Mouse (Mus musculus) heart, postnatal 0 days (tissue): Measurements from ENCODE around the gene Il18. TPM values are rescaled to one million over a fixed set of nuclear protein-coding genes. Genes with fewer than 3 reads are reported as not detected.

ENCODE experiments used
- ATAC-seq: fragments of 200-750 bp; cut with Nextera tagmentation; 2 replicates; pipeline ENCODE4 v1.8.0; 2017; ENCODE audit warnings: low read depth, moderate number of reproducible peaks, moderate library complexity; ENCODE audit not compliant: insufficient read depth
- DNase-seq: peaks from one replicate; pipeline ENCODE4 v3.0.0-alpha.2; 2016; ENCODE audit warnings: low spot score
- H3K27ac ChIP-seq: fragments of 300-500 bp; sonication (generic); 2 replicates; pipeline ENCODE4 v1.5.1; 2014; ENCODE audit warnings: low read depth, mild to moderate bottlenecking
- H3K27me3 ChIP-seq: fragments of 300-500 bp; sonication (generic); 2 replicates; pipeline ENCODE4 v1.6.1; 2014; ENCODE audit warnings: low read length, mixed read lengths; ENCODE audit not compliant: control insufficient read depth, insufficient read depth
- H3K36me3 ChIP-seq: fragments of 300-500 bp; sonication (generic); replicated peaks from 2 replicates; pipeline ENCODE4 v1.6.1; 2014; ENCODE audit warnings: low read length, mixed read lengths; ENCODE audit not compliant: control insufficient read depth, insufficient read depth
- H3K4me1 ChIP-seq: fragments of 300-500 bp; sonication (generic); 2 replicates; pipeline ENCODE4 v1.6.1; 2014; ENCODE audit warnings: antibody characterized with exemption; ENCODE audit not compliant: control insufficient read depth, insufficient read depth
- H3K4me2 ChIP-seq: fragments of 300-500 bp; sonication (generic); 2 replicates; pipeline ENCODE4 v1.6.1; 2014; ENCODE audit warnings: low read depth, mild to moderate bottlenecking, low read length, moderate library complexity
- H3K4me3 ChIP-seq: fragments of 300-500 bp; sonication (generic); 2 replicates; pipeline ENCODE4 v1.5.1; 2014; ENCODE audit warnings: low read depth, low read length
- H3K9ac ChIP-seq: fragments of 300-500 bp; sonication (generic); replicated peaks from 2 replicates; pipeline ENCODE4 v1.6.1; 2014; ENCODE audit warnings: low read depth, low read length, mixed read lengths
- H3K9me3 ChIP-seq: fragments of 300-500 bp; sonication (generic); replicated peaks from 2 replicates; pipeline ENCODE4 v1.6.1; 2016; ENCODE audit warnings: low read length; ENCODE audit not compliant: control insufficient read depth
- CTCF ChIP-seq: IDR thresholded peaks from 2 replicates; pipeline ENCODE4 v1.5.1; 2016; ENCODE audit warnings: antibody characterized with exemption, control low read depth, low read depth
- EP300 ChIP-seq: IDR thresholded peaks from 2 replicates; pipeline ENCODE4 v1.6.1; 2016; ENCODE audit warnings: antibody characterized with exemption, low read depth
- WGBS: fragments of 180-500 bp; shearing (Covaris S2); extraction: QIAGEN DNeasy Blood & Tissue Kit; methylation state at CpG from one replicate; pipeline ENCODE4 v1.1.7; 2014; 5-methylcytosine and 5-hydroxymethylcytosine counted together
- polyA plus RNA-seq: library from polyadenylated mRNA; unstranded; fragments of >200 nt; fragmentation: Nextera tagmentation; extraction: Ambion mirVana; gene quantifications from 2 replicates; pipeline ENCODE4 v1.2.1, GENCODE M21; 2015
- total RNA-seq: library from RNA; depleted of rRNA; stranded (reverse); fragments of >200 nt; gene quantifications from 2 replicates; pipeline ENCODE4 v1.2.3, GENCODE M21; 2014; ENCODE audit warnings: low replicate concordance

The Il18 gene
- total and polyA plus RNA-seq, 2 experiments from 2014 or later, result 2.4 to 2.9 TPM

DNA sequence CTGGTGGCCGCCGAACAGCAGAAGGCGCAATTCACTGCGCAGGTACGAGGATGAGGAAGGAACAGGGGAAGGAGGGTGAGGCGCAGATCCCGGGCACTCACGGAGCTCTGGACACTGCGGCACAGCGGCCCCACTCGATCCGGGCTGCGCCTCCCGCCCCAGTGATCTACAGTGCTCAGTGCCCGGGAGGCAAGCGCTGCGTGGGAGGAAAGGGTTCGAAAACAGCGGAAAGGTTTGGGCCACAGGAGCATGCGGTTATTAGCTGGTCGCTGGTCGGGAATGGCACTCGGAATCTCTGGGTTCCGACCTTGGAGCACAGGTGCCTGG lies 49.3 kb downstream of the Il18 start:
- peak overlapping the region; percentile 73 for H3K4me3 ChIP-seq
- H3K27ac ChIP-seq, result peak overlapping the region; percentile 86
- DNase-seq (peak; percentile 13), ATAC-seq (peak; percentile 66)
- peaks cover 15% of the 10 kb centered on the region for H3K4me1 ChIP-seq
- peaks cover 42% of the 10 kb centered on the region for H3K36me3 ChIP-seq
- no peaks in the 10 kb centered on the region for H3K9me3 ChIP-seq
- peak overlapping the region; percentile 76 for H3K9ac ChIP-seq
- H3K27me3 ChIP-seq, result no peaks in the 10 kb centered on the region
- TF ChIP-seq EP300 (no peak), CTCF (peak; percentile 37; the same call in 1 of the 2 replicates)
- peak overlapping the region; percentile 96 for H3K4me2 ChIP-seq
- 0% methylated on average over 24 of the region's 24 CpGs for WGBS

GRCm38 (mm10) chr9:50604338-50604737 lies 49.7 kb downstream of the Il18 start:
- Histone ChIP-seq H3K36me3 (peaks cover 39% of the 10 kb centered on the region), H3K4me2 (peak overlapping the region; percentile 96), H3K9ac (peak overlapping the region; percentile 76), H3K4me3 (peak overlapping the region; percentile 73), H3K27me3 (no peaks in the 10 kb centered on the region), H3K4me1 (peaks cover 15% of the 10 kb centered on the region), H3K9me3 (no peaks in the 10 kb centered on the region), H3K27ac (peak overlapping the region; percentile 86)
- TF ChIP-seq CTCF, result no peak
- WGBS, result 1% methylated on average over 6 of the region's 6 CpGs
- DNase-seq (no peak), ATAC-seq (no peak)

GRCm38 (mm10) chr9:50612115-50612514 lies 57.5 kb downstream of the Il18 start:
- H3K4me2 ChIP-seq, result no peak overlapping the region
- no peaks in the 10 kb centered on the region for H3K9me3 ChIP-seq
- H3K9ac ChIP-seq, result no peak overlapping the region
- H3K27me3 ChIP-seq, result no peaks in the 10 kb centered on the region
- peaks cover 7% of the 10 kb centered on the region for H3K4me1 ChIP-seq
- no peak overlapping the region for H3K27ac ChIP-seq
- peaks cover 64% of the 10 kb centered on the region for H3K36me3 ChIP-seq
- no peak for TF ChIP-seq CTCF
- TF ChIP-seq EP300, result no peak
- no peak for DNase-seq
- H3K4me3 ChIP-seq, result no peak overlapping the region
- ATAC-seq, result no peak
- WGBS, result 79% methylated on average over 4 of the region's 4 CpGs

DNA sequence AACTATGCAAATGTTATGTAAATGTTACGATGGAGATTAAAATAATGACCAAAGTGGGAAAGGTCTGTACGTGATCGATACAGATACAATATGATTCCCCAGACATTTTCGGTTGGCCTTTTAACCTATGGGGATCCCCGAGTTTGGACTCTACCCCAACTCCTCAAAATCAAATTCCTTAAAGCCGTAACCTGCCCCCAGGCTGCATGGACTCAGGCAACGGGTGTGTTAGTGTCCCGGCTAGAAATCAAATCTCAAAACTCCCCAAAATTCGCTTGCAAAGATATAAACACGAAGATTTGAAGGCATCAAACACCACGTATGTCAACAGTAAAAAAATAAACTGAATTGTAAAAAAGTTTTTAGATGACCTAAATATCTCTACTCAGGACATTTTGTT lies 61.5 kb downstream of the Il18 start:
- no peak for ATAC-seq
- whole genome bisulfite sequencing, result 31% methylated on average over 11 of the region's 11 CpGs

GRCm38 (mm10) chr9:50616766-50617603 lies 62.4 kb downstream of the Il18 start, which contains the start of the genes Pih1d2 and Nkapd1:
TSS of gene Pih1d2 (plus strand) at chr9:50617321.
TSS of gene Nkapd1 (minus strand) at chr9:50617464.
- H3K27ac ChIP-seq, result peak within 1 kb of the TSS; percentile 98
- H3K36me3 ChIP-seq, result peaks cover 26% of the 10 kb centered on the region
- TF ChIP-seq EP300 (peak; percentile 88), CTCF (no peak)
- peak within 1 kb of the TSS; percentile 89 for H3K4me3 ChIP-seq
- H3K4me2 ChIP-seq, result peak within 1 kb of the TSS; percentile 80
- H3K4me1 ChIP-seq, result peaks cover 11% of the 10 kb centered on the region
- H3K9me3 ChIP-seq, result no peaks in the 10 kb centered on the region
- H3K9ac ChIP-seq, result peak within 1 kb of the TSS; percentile 89
- ATAC-seq, result peak; percentile 94
- H3K27me3 ChIP-seq, result no peaks in the 10 kb centered on the region
- under 1% methylated on average over 75 of the region's 81 CpGs for WGBS
- peak; percentile 92 for DNase-seq

More for the DNA sequence above, 61.5 kb downstream of the Il18 start:
- Histone ChIP-seq H3K27me3 (no peaks in the 10 kb centered on the region), H3K36me3 (peaks cover 30% of the 10 kb centered on the region), H3K4me3 (peak overlapping the region; percentile 89), H3K9ac (peak overlapping the region; percentile 89), H3K4me2 (peak overlapping the region; percentile 80), H3K27ac (peak overlapping the region; percentile 98), H3K9me3 (no peaks in the 10 kb centered on the region), H3K4me1 (peaks cover 11% of the 10 kb centered on the region)
- DNase-seq, result no peak
- no peak for TF ChIP-seq EP300
- TF ChIP-seq CTCF, result no peak
